Mouse (Mus musculus) forelimb bud, embryonic 11.5 days (tissue): ENCODE data around the gene Setd4.

Source experiments
- DNase-seq: peaks from one replicate; pipeline ENCODE4 v3.0.0-alpha.2; 2012; ENCODE audit warnings: low read depth, low spot score

The Setd4 gene

DNA sequence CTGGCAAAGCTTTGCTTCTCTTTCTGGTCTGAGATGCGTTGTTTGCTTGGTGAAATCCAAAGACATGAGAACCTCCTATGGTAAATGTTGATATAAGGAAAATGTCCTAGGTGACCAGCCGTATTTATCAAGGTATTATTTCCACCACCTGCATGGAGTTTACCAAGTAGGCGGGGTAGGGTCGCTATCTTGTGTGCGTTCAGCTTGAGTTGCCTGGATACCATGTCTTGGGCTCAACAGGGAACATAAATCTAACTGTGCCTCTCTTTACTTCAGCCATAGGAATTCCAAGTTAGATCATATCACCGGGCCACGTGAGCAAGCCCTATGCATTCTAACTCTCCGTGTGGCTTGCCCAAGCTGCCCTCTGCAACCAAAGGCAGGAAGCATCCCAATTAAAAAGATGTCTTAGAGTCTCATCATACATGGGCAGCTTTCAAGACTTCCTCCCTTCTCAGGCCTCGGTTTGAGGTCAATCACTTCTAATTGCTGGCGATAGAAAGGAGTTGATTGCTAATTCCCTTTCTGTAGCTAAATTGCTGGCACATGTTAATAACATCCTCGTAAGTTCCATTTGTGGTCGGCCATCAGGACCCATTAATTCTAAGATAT is 57.4 kb downstream of the Setd4 start:
- no peak for DNase-seq

DNA sequence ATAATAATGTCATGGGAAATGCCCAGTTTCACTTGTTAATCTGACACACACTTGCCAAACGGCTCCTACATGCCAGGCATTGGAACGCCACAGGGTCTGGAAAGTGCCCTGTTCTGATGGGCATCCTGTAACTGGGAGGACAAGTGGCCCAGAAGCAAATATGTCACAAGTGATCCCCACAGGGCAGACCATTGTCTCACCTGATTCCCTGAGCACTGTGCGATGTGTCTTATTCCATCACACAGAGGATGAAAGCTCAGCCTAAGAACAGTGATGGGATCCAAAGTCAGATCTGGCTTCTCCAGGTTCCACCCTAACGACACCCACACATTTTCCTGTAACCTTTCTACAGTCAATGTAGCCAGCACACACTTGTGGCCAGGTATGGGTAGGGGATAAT is 58.9 kb downstream of the Setd4 start:
- DNase-seq, result no peak

DNA sequence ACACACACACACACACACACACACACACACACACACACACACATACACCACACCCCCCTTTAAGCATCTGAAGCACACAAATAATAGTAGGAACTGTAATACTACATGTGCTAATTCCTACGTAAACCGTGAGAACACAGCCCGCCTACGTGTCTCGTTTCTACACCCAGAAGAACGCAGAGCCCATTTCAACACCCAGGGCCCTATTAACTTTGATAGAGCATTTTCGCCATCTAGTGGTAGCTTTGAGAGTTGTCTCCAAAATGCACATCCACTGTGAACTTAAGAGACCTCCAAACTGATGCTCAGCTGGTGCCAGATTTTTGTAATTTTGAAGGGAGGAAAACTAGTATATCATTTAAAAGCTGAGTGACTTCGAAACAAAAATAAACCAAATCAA is 60.2 kb downstream of the Setd4 start:
- peak; percentile 89 for DNase-seq

GRCm38 (mm10) chr16:93539891-93540290 is 64.0 kb downstream of the Setd4 start:
- no peak for DNase-seq

- DNase-seq, result no peak
Measured at GRCm38 (mm10) chr16:93535151-93535853, 68.6 kb downstream of the Setd4 start.
